Mouse (Mus musculus) MEL (cell line): ENCODE data around the gene Dyx1c1.

ENCODE experiments used
- CTCF ChIP-seq, 3 experiments: IDR thresholded peaks in 2 of 3; conservative IDR thresholded peaks in 1 of 3; 2 replicates each; pipeline ENCODE4 v1.5.1; 2011 to 2012; ENCODE audit warnings: low read length in 3 of 3, low read depth in 2 of 3, mild to moderate bottlenecking in 2 of 3, improper control_type of control experiment in 1 of 3, inconsistent platforms in 1 of 3, mixed read lengths in 1 of 3, moderate library complexity in 1 of 3; ENCODE audit not compliant: control insufficient read depth in 1 of 3, insufficient read depth in 1 of 3, poor library complexity in 1 of 3, severe bottlenecking in 1 of 3
- TCF12 ChIP-seq: IDR thresholded peaks from 2 replicates; pipeline ENCODE4 v1.6.1; 2014; ENCODE audit warnings: low read depth, mild to moderate bottlenecking, inconsistent platforms, low read length, improper control_type of control experiment, moderate library complexity
- USF2 ChIP-seq, 2 experiments: IDR thresholded peaks; 2 replicates each; pipeline ENCODE4 v1.6.1; 2011 to 2012; ENCODE audit warnings: improper control_type of control experiment in 2 of 2, low read length in 2 of 2, borderline replicate concordance in 1 of 2, inconsistent platforms in 1 of 2, low read depth in 1 of 2, mild to moderate bottlenecking in 1 of 2; ENCODE audit not compliant: insufficient read depth in 1 of 2

GRCm38 (mm10) chr9:73005106-73005505 lies 46.5 kb downstream of the Dyx1c1 start:
- TF ChIP-seq CTCF (IDR thresholded peaks at IDR 0.05 in 2 of 3, conservative IDR thresholded peaks at IDR 0.05 in 1 of 3; ENCODE audit: control insufficient read depth in 1 of 3, insufficient read depth in 1 of 3, low read depth in 2 of 3, low read length in 3 of 3, poor library complexity in 1 of 3, severe bottlenecking in 1 of 3) (no peak), USF2 (IDR thresholded peaks at IDR 0.05; ENCODE audit: borderline replicate concordance in 1 of 2, insufficient read depth in 1 of 2, low read depth in 1 of 2, low read length in 2 of 2) (no peak), TCF12 (no peak)
